Mouse (Mus musculus): ENCODE results near the gene Car7. TPM values are rescaled to one million over a fixed set of nuclear protein-coding genes. Genes with fewer than 3 reads are reported as not detected.

Gene Car7
- polyA plus RNA-seq, 1 experiment from 2014 or later = 1.2 TPM

GRCm38 (mm10) chr8:104598496-104598895 lies 64.0 kb downstream of the Car7 start:
- Histone ChIP-seq H3K4me2 (ENCODE audit: low read depth, low read length) (no peak overlapping the region), H3K9ac (ENCODE audit: low read depth, low read length) (no peak overlapping the region), H3K4me3 (ENCODE audit: low read length) (no peak overlapping the region), H3K4me1 (ENCODE audit: control insufficient read depth, insufficient read depth, low read length) (peaks cover 12% of the 10 kb centered on the region), H3K27ac (ENCODE audit: low read length) (no peak overlapping the region), H3K9me3 (ENCODE audit: control insufficient read depth, low read length) (no peaks in the 10 kb centered on the region), H3K27me3 (replicated peaks; ENCODE audit: control insufficient read depth, insufficient read depth, low read length) (no peaks in the 10 kb centered on the region), H3K36me3 (ENCODE audit: control insufficient read depth, insufficient read depth, low read length) (peaks cover 11% of the 10 kb centered on the region)
- WGBS = 41% methylated on average over 6 of the region's 6 CpGs
- no peak for ATAC-seq

Other genes starting within 250 kb of the Car7 start
- gene Cmtm2a, start 241.5 kb upstream of the Car7 start, polyA plus RNA-seq (2015; fragmentation: Nextera tagmentation; extraction: Ambion mirVana) = not detected in 2 replicates
- not detected in 2 replicates for gene Gm45711, start 224.6 kb upstream of the Car7 start, polyA plus RNA-seq (2015; fragmentation: Nextera tagmentation; extraction: Ambion mirVana)
- not detected in 2 replicates for gene Cmtm1, start 224.5 kb upstream of the Car7 start, polyA plus RNA-seq (2015; fragmentation: Nextera tagmentation; extraction: Ambion mirVana)
- not detected in 2 replicates for gene Gm11020, start 213.1 kb upstream of the Car7 start, polyA plus RNA-seq (2015; fragmentation: Nextera tagmentation; extraction: Ambion mirVana)
- gene Cmtm2b, start 212.5 kb upstream of the Car7 start, polyA plus RNA-seq (2015; fragmentation: Nextera tagmentation; extraction: Ambion mirVana) = not detected in 2 replicates
- gene Cmtm3, start 195.3 kb upstream of the Car7 start, polyA plus RNA-seq (2015; fragmentation: Nextera tagmentation; extraction: Ambion mirVana) = 98.2 and 105 TPM in 2 replicates
- 4.2 and 5.1 TPM in 2 replicates for gene Cmtm4, start 138.9 kb upstream of the Car7 start, polyA plus RNA-seq (2015; fragmentation: Nextera tagmentation; extraction: Ambion mirVana)
- gene Dync1li2, start 91.6 kb upstream of the Car7 start, polyA plus RNA-seq (2015; fragmentation: Nextera tagmentation; extraction: Ambion mirVana) = 38.7 and 39.7 TPM in 2 replicates
- gene Terb1, start 24.8 kb upstream of the Car7 start, polyA plus RNA-seq (2015; fragmentation: Nextera tagmentation; extraction: Ambion mirVana) = 0.07 and 0.21 TPM in 2 replicates
- gene Nae1, start 52 bp upstream of the Car7 start, polyA plus RNA-seq (2015; fragmentation: Nextera tagmentation; extraction: Ambion mirVana) = 61.2 and 71.3 TPM in 2 replicates
- 18.2 and 18.4 TPM in 2 replicates for gene Pdp2, start 56.8 kb downstream of the Car7 start, polyA plus RNA-seq (2015; fragmentation: Nextera tagmentation; extraction: Ambion mirVana)
- 0.31 and 0.36 TPM in 2 replicates for gene Cdh16, start 89.7 kb downstream of the Car7 start, polyA plus RNA-seq (2015; fragmentation: Nextera tagmentation; extraction: Ambion mirVana)
- gene Rrad, start 96.6 kb downstream of the Car7 start, polyA plus RNA-seq (2015; fragmentation: Nextera tagmentation; extraction: Ambion mirVana) = 4.6 and 5.2 TPM in 2 replicates
- 93.6 and 94.9 TPM in 2 replicates for gene Ciao2b, start 107.3 kb downstream of the Car7 start, polyA plus RNA-seq (2015; fragmentation: Nextera tagmentation; extraction: Ambion mirVana)
- 8.0 and 8.7 TPM in 2 replicates for gene Ces2a, start 199.3 kb downstream of the Car7 start, polyA plus RNA-seq (2015; fragmentation: Nextera tagmentation; extraction: Ambion mirVana)

All from intestine, embryonic 16.5 days (tissue).